Mouse (Mus musculus) T-cell, adult 2 months (primary cell): ENCODE measurements around the gene Nol9.
A peak's percentile ranks its signal among the peaks of the same experiment; 100 is the strongest.

ENCODE experiments used
- DNase-seq: peaks from one replicate; pipeline ENCODE4 v3.0.0; 2022; ENCODE audit warnings: low spot score

Nol9 gene

GRCm38 (mm10) chr4:152010707-152011134 is 28.4 kb upstream of the Nol9 start:
- no peak for DNase-seq

- DNase-seq: no peak
Observed at GRCm38 (mm10) chr4:152011171-152011760, 27.9 kb upstream of the Nol9 start.

GRCm38 (mm10) chr4:152012109-152012508 is 27.0 kb upstream of the Nol9 start:
- no peak for DNase-seq

- DNase-seq: no peak
Observed at GRCm38 (mm10) chr4:152013036-152013813, 25.9 kb upstream of the Nol9 start.

- DNase-seq: no peak
Observed at GRCm38 (mm10) chr4:152019073-152019472, 20.0 kb upstream of the Nol9 start.

GRCm38 (mm10) chr4:152020024-152020423 is 19.1 kb upstream of the Nol9 start:
- DNase-seq: no peak

- no peak for DNase-seq
Observed at GRCm38 (mm10) chr4:152021568-152022097, 17.5 kb upstream of the Nol9 start.

- DNase-seq: no peak
Observed at GRCm38 (mm10) chr4:152022506-152022905, 16.6 kb upstream of the Nol9 start.

- no peak for DNase-seq
Observed at GRCm38 (mm10) chr4:152024525-152024924, 14.6 kb upstream of the Nol9 start.

- DNase-seq: peak; percentile 14
Observed at GRCm38 (mm10) chr4:152026751-152027508, 12.2 kb upstream of the Nol9 start.

GRCm38 (mm10) chr4:152027524-152027923 is 11.6 kb upstream of the Nol9 start, which contains the start of gene Zbtb48:
Gene Zbtb48, minus strand, starts transcription at chr4:152027671.
- peak; percentile 95 for DNase-seq

- DNase-seq: no peak
Observed at GRCm38 (mm10) chr4:152028456-152028855, 10.7 kb upstream of the Nol9 start.

GRCm38 (mm10) chr4:152029087-152029486 is 10.0 kb upstream of the Nol9 start:
- peak; percentile 34 for DNase-seq

GRCm38 (mm10) chr4:152029997-152030396 is 9.1 kb upstream of the Nol9 start:
- DNase-seq: no peak

GRCm38 (mm10) chr4:152032922-152033321 is 6.2 kb upstream of the Nol9 start:
- DNase-seq: no peak

- peak; percentile 15 for DNase-seq
Observed at GRCm38 (mm10) chr4:152036464-152036863, 2.7 kb upstream of the Nol9 start.

- no peak for DNase-seq
Observed at GRCm38 (mm10) chr4:152038225-152038984, 716 bp upstream of the Nol9 start, which contains the start of gene Tas1r1. Gene Tas1r1, minus strand, starts transcription at chr4:152038568.

- no peak for DNase-seq
Observed at GRCm38 (mm10) chr4:152039831-152040310, 750 bp downstream of the Nol9 start.

- DNase-seq: no peak
Observed at GRCm38 (mm10) chr4:152041924-152042641, 3.0 kb downstream of the Nol9 start.

GRCm38 (mm10) chr4:152043171-152043570 is 4.0 kb downstream of the Nol9 start:
- no peak for DNase-seq

GRCm38 (mm10) chr4:152044609-152045008 is 5.5 kb downstream of the Nol9 start:
- DNase-seq: no peak
